Mouse (Mus musculus) layer of hippocampus, adult 11-12 months (tissue): Measurements from ENCODE around the gene Ttll9.
A peak's percentile ranks its signal among the peaks of the same experiment; 100 is the strongest.

ENCODE experiments used
- DNase-seq: peaks from one replicate; pipeline ENCODE4 v3.0.0; 2022; ENCODE audit warnings: low spot score

Ttll9 gene

GRCm38 (mm10) chr2:152962091-152962793, at the start of gene Ttll9:
Ttll9 (plus strand) TSS chr2:152962485.
- DNase-seq = peak; percentile 88

DNA sequence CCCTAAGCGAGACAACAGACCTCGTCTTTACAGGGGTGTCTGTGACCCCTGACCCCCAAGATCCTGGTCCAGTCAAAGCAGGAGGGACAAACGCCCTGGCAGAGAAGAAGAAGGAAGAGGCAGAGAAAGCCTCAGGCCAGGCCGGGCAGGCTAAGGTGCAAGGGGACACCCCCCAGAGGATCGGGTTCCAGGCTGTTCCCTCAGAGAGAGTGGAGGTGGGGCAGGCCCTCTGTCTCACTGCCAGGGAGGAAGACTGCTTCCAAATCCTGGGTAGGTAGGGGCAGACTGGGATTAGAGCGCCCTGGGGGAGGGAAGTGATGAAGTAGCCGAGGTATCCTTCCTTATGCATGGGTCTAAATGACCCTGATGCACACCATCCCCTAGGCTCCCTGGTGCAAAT, 48.8 kb upstream of the Ttll9 start:
- DNase-seq = no peak

GRCm38 (mm10) chr2:152914310-152915120, 47.8 kb upstream of the Ttll9 start:
- peak; percentile 88 for DNase-seq

- DNase-seq = no peak
These were observed 46.8 kb upstream of the Ttll9 start for GRCm38 (mm10) chr2:152915453-152915852.

DNA sequence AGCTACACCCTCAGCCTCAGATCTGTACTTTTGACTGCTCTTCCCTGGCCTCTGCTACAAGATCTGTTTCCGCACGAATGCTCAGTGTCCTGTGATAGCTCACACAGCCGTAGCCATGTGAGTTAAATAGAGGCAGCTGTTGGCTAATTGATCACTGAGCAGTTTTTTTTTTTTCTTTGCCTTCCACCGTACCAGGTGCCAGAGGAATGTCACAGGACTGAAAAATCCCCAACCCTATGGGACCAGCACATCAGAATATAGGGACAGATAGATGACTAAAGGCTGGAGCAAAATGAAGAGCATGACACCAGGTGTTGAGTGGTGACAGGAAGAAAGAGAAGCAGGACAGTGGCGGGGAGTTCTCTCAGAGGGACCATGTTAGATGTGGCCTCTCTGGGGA, 46.2 kb upstream of the Ttll9 start:
- DNase-seq = no peak

GRCm38 (mm10) chr2:152917671-152918070, 44.6 kb upstream of the Ttll9 start:
- no peak for DNase-seq

DNA sequence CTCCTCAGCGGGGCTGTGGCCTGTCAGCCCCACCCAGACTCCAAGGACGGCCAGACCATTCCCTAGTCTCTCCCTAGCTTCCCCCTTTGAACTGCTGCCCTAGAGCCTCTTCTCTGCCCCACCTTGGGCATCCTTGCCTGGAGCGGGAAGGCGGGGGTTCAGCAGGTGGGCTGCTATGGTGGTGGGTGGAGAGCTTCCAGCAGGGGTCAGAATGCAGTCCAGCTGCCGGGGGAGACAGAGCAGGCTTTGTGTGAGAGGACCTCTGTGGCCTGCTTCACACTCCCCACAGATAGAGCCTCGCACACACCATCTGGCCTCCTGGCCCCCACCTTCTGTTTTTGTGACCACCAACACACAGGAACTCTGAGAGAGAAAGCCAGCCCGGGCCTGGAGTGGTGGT, 39.9 kb upstream of the Ttll9 start:
- DNase-seq = no peak

- no peak for DNase-seq
These were observed 38.7 kb upstream of the Ttll9 start for GRCm38 (mm10) chr2:152923621-152924020.

- no peak for DNase-seq
These were observed 38.2 kb upstream of the Ttll9 start for GRCm38 (mm10) chr2:152924128-152924527.

- DNase-seq = no peak
These were observed 37.7 kb upstream of the Ttll9 start for GRCm38 (mm10) chr2:152924543-152924942.

- DNase-seq = peak; percentile 24
These were observed 37.0 kb upstream of the Ttll9 start for GRCm38 (mm10) chr2:152925189-152925872.

DNA sequence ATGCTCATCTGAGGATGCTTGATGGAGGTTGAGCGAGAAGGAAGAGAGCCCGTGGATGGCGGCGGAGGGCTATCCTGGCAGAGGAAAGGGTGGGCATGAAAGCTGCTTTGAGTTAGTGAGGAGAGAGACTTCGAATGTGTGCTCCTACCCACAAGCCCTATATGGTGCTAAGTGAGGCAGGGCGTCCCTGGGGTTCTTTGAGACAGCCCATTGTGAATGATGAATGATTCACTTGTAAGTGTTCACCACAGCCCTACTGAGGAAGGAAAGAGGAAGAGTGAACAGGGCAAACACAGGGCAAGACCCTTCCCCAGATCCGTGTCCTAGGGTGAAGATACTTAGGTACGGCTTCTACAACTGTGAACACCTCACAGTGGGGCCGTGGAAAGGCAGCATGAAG, 35.4 kb upstream of the Ttll9 start:
- DNase-seq = no peak

- DNase-seq = no peak
These were observed 34.9 kb upstream of the Ttll9 start for GRCm38 (mm10) chr2:152927371-152927770.

GRCm38 (mm10) chr2:152928219-152928987, 33.9 kb upstream of the Ttll9 start:
- DNase-seq = no peak

DNA sequence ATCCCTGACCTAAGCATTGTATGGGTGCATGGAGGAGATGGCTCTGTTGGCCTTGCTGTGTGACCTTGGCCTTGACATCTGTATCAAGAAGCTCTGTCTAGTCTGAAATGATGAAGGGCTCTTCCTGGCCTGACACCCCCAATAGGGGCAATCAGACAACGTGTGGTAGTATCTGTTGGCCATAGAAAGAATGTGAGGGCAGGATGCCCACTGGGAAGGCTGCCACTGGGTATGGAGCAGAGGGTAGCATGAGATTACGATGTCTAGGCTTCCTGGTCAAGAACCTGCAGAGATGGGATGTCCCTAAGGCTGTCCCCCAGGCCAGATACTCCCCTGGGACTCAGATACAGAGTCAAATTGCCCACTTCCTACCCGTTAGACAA, 33.3 kb upstream of the Ttll9 start:
- no peak for DNase-seq

- no peak for DNase-seq
These were observed 32.0 kb upstream of the Ttll9 start for GRCm38 (mm10) chr2:152930276-152930675.

DNA sequence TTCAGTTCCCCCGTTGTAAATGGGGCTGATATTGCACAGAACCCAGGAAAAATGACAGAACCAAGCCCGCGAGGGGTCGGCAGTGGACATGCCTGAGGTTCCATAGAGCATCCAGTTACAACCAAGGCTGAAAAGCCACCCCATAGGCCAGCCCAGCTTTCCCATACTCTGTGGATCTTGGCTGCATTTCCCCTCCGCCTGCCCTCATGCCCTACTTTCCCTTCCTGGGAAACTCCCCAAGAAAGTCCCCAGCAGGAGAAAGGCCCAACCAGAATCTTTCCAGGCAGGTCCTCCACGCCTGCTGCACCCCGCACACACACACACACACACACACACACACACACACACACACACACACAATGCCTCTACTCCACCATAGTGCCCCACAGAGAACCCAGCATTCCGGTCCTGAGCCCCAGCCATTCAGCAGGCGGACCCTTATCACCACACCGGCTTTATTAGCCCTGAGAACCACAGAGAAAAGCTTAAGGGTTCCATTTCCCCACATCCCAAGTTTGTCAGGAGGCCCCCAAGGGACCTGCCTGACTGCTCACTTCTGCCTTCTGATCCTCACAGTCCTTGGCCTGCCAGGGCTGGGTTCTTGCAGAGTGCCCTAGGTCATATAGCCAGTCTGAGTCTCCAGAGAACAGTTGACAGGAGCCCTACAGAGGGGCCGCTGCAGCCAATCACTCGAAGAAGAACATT, 30.7 kb upstream of the Ttll9 start:
- DNase-seq = no peak

DNA sequence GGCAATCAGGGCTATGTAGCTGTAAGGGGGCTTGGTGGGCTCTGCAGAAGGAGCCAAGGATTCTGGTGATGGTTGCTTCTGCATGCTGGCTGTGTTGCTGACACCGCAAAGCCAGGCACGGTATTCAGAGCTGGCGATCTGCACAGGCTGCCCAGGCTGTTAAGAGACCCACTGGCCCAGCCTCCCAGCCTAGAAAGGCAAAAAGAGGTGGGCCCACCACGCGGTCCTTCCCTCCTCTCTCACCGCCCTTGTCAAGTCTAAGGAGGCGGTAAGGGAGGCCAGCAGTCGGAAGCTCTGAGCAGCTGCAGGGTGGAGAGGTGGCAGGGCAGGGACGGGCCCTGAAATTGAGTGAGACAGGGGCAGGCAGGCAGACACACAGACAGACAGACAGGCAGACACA, 29.2 kb upstream of the Ttll9 start, which contains the start of gene Foxs1:
Foxs1 (minus strand) TSS at position 161 of the 400 bp plus-strand sequence.
- DNase-seq = no peak

DNA sequence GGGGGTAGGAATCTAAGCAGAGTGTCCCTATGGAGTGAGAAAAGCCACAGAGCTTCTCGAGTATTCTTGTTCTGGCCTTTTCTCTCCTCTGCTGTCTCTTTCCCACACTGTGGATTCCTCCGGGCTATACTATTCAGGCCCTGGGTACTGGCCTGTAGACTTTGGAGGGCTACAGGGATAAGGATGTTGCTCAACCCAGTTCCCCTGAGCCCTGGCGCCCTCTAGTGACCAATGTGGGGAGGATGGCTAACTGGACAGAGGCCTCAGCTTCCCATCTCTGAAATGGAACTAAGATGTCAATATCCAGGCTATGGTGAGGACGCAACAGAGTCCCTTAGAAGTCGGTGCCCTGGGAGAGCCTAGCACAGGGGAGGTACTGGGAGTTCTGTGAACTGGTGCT, 28.7 kb upstream of the Ttll9 start:
- DNase-seq = peak; percentile 31

- peak; percentile 68 for DNase-seq
These were observed 22.4 kb upstream of the Ttll9 start for GRCm38 (mm10) chr2:152939846-152940245.

GRCm38 (mm10) chr2:152941106-152941505, 21.2 kb upstream of the Ttll9 start:
- DNase-seq = no peak
